Mouse (Mus musculus): ENCODE measurements around the gene Atg16l2. TPM values are rescaled to one million over a fixed set of nuclear protein-coding genes. Genes with fewer than 3 reads are reported as not detected.

Atg16l2 gene
- polyA plus RNA-seq, 1 experiment from 2014 or later = 5.3 TPM

GRCm38 (mm10) chr7:101286891-101287290 is 15.2 kb downstream of the Atg16l2 start:
- ATAC-seq = no peak
- no peak overlapping the region for H3K9ac ChIP-seq (replicated peaks)
- peaks cover 64% of the 10 kb centered on the region for H3K36me3 ChIP-seq (replicated peaks; ENCODE audit: insufficient read depth, low read length)
- no peaks in the 10 kb centered on the region for H3K27me3 ChIP-seq (ENCODE audit: insufficient read depth, low read length)
- H3K4me2 ChIP-seq (ENCODE audit: low read depth, low read length) = no peak overlapping the region
- no peaks in the 10 kb centered on the region for H3K9me3 ChIP-seq (ENCODE audit: low read length)
- WGBS (ENCODE audit: insufficient replicate concordance) = 78% methylated on average over 4 of the region's 4 CpGs
- no peak for TF ChIP-seq CTCF (IDR thresholded peaks at IDR 0.05; ENCODE audit: low read depth)
- no peak overlapping the region for H3K27ac ChIP-seq (ENCODE audit: low read depth)
- no peaks in the 10 kb centered on the region for H3K4me1 ChIP-seq (ENCODE audit: insufficient read depth)
- H3K4me3 ChIP-seq (ENCODE audit: low read depth, low read length) = no peak overlapping the region
- no peak for DNase-seq

- no peak overlapping the region for H3K4me2 ChIP-seq (ENCODE audit: low read depth, low read length)
- no peak overlapping the region for H3K27ac ChIP-seq (ENCODE audit: low read depth)
- TF ChIP-seq CTCF (IDR thresholded peaks at IDR 0.05; ENCODE audit: low read depth) = no peak
- no peak for TF ChIP-seq EP300 (IDR thresholded peaks at IDR 0.05; ENCODE audit: low read depth)
- ATAC-seq (no peak), DNase-seq (no peak)
- H3K9me3 ChIP-seq (ENCODE audit: low read length) = no peaks in the 10 kb centered on the region
- no peaks in the 10 kb centered on the region for H3K4me1 ChIP-seq (ENCODE audit: insufficient read depth)
- H3K4me3 ChIP-seq (ENCODE audit: low read depth, low read length) = no peak overlapping the region
- H3K36me3 ChIP-seq (replicated peaks; ENCODE audit: insufficient read depth, low read length) = peaks cover 50% of the 10 kb centered on the region
- no peaks in the 10 kb centered on the region for H3K27me3 ChIP-seq (ENCODE audit: insufficient read depth, low read length)
- WGBS (ENCODE audit: insufficient replicate concordance) = 96% methylated on average over 1 of the region's 1 CpGs
- no peak overlapping the region for H3K9ac ChIP-seq (replicated peaks)
Observed at GRCm38 (mm10) chr7:101284504-101284903, 17.5 kb downstream of the Atg16l2 start.

GRCm38 (mm10) chr7:101282721-101283120 is 19.3 kb downstream of the Atg16l2 start:
- H3K27ac ChIP-seq (ENCODE audit: low read depth) = no peak overlapping the region
- no peak overlapping the region for H3K4me2 ChIP-seq (ENCODE audit: low read depth, low read length)
- WGBS (ENCODE audit: insufficient replicate concordance) = 81% methylated on average over 3 of the region's 3 CpGs
- TF ChIP-seq EP300 (IDR thresholded peaks at IDR 0.05; ENCODE audit: low read depth) = no peak
- no peak for TF ChIP-seq CTCF (IDR thresholded peaks at IDR 0.05; ENCODE audit: low read depth)
- no peaks in the 10 kb centered on the region for H3K9me3 ChIP-seq (ENCODE audit: low read length)
- no peak overlapping the region for H3K4me3 ChIP-seq (ENCODE audit: low read depth, low read length)
- ATAC-seq = no peak
- no peaks in the 10 kb centered on the region for H3K4me1 ChIP-seq (ENCODE audit: insufficient read depth)
- H3K9ac ChIP-seq (replicated peaks) = no peak overlapping the region
- H3K27me3 ChIP-seq (ENCODE audit: insufficient read depth, low read length) = no peaks in the 10 kb centered on the region
- peaks cover 57% of the 10 kb centered on the region for H3K36me3 ChIP-seq (replicated peaks; ENCODE audit: insufficient read depth, low read length)
- DNase-seq = no peak

- Histone ChIP-seq H3K4me2 (ENCODE audit: low read depth, low read length) (no peak overlapping the region), H3K4me3 (ENCODE audit: low read depth, low read length) (no peak overlapping the region), H3K27ac (ENCODE audit: low read depth) (no peak overlapping the region), H3K36me3 (replicated peaks; ENCODE audit: insufficient read depth, low read length) (peaks cover 33% of the 10 kb centered on the region), H3K9me3 (ENCODE audit: low read length) (no peaks in the 10 kb centered on the region), H3K4me1 (ENCODE audit: insufficient read depth) (no peaks in the 10 kb centered on the region), H3K9ac (replicated peaks) (no peak overlapping the region), H3K27me3 (ENCODE audit: insufficient read depth, low read length) (no peaks in the 10 kb centered on the region)
- 76% methylated on average over 8 of the region's 8 CpGs for WGBS (ENCODE audit: insufficient replicate concordance)
- no peak for DNase-seq
- ATAC-seq = no peak
- TF ChIP-seq EP300 (IDR thresholded peaks at IDR 0.05; ENCODE audit: low read depth) (no peak), CTCF (IDR thresholded peaks at IDR 0.05; ENCODE audit: low read depth) (no peak)
Observed at GRCm38 (mm10) chr7:101272466-101273160, 29.4 kb downstream of the Atg16l2 start.

- DNase-seq (no peak), ATAC-seq (no peak)
- H3K9ac ChIP-seq (replicated peaks) = no peak overlapping the region
- no peak overlapping the region for H3K4me3 ChIP-seq (ENCODE audit: low read depth, low read length)
- H3K4me1 ChIP-seq (ENCODE audit: insufficient read depth) = no peaks in the 10 kb centered on the region
- H3K9me3 ChIP-seq (ENCODE audit: low read length) = no peaks in the 10 kb centered on the region
- no peak overlapping the region for H3K4me2 ChIP-seq (ENCODE audit: low read depth, low read length)
- WGBS (ENCODE audit: insufficient replicate concordance) = 71% methylated on average over 1 of the region's 1 CpGs
- H3K27ac ChIP-seq (ENCODE audit: low read depth) = no peak overlapping the region
- H3K36me3 ChIP-seq (replicated peaks; ENCODE audit: insufficient read depth, low read length) = peaks cover 26% of the 10 kb centered on the region
- no peaks in the 10 kb centered on the region for H3K27me3 ChIP-seq (ENCODE audit: insufficient read depth, low read length)
- peak; percentile 42 for TF ChIP-seq CTCF (IDR thresholded peaks at IDR 0.05; ENCODE audit: low read depth)
- TF ChIP-seq EP300 (IDR thresholded peaks at IDR 0.05; ENCODE audit: low read depth) = no peak
Observed at GRCm38 (mm10) chr7:101271602-101272001, 30.4 kb downstream of the Atg16l2 start.

- no peak overlapping the region for H3K9ac ChIP-seq (replicated peaks)
- H3K4me1 ChIP-seq (ENCODE audit: insufficient read depth) = no peaks in the 10 kb centered on the region
- TF ChIP-seq CTCF (IDR thresholded peaks at IDR 0.05; ENCODE audit: low read depth) (no peak), EP300 (IDR thresholded peaks at IDR 0.05; ENCODE audit: low read depth) (no peak)
- peaks cover 10% of the 10 kb centered on the region; the same call in 1 of the 2 replicates for H3K36me3 ChIP-seq (replicated peaks; ENCODE audit: insufficient read depth, low read length)
- H3K9me3 ChIP-seq (ENCODE audit: low read length) = no peaks in the 10 kb centered on the region
- 46% methylated on average over 3 of the region's 3 CpGs for WGBS (ENCODE audit: insufficient replicate concordance)
- no peak for ATAC-seq
- no peak overlapping the region for H3K4me3 ChIP-seq (ENCODE audit: low read depth, low read length)
- H3K27ac ChIP-seq (ENCODE audit: low read depth) = no peak overlapping the region
- no peaks in the 10 kb centered on the region for H3K27me3 ChIP-seq (ENCODE audit: insufficient read depth, low read length)
- no peak overlapping the region for H3K4me2 ChIP-seq (ENCODE audit: low read depth, low read length)
- DNase-seq = no peak
Observed at GRCm38 (mm10) chr7:101267457-101268259, 34.4 kb downstream of the Atg16l2 start.

Measured in liver, postnatal 0 days (tissue).